27 mouse cellular contexts compared by ENCODE assay signal in the genomic region with DNA sequence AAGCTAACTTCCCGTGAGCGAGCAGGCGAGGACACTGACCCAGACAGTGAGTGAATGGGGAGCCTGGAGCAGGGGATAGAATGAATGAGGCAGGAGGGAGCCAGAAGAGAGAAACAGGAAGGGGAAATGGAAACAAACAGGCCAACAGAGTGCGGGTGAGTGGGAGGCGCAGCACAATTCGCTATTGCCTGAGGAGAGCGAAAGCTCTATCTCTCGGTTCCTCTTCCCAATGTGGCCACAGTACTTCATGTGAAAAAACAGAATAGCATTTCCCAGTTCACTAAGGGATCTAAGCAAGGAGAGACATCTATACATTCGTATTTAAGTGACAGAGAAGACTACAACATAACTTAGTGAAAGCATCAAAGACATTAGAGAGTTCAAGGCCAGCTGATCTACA. TPM values are rescaled to one million over a fixed set of nuclear protein-coding genes. Genes with fewer than 3 reads are reported as not detected.
"Had no signal": no experiment of that assay in that cellular context is flagged by ENCODE, and none has a peak within 500 bp of the region (broad histone marks: within the 10 kb centered on the region; RNA-seq: fewer than 3 reads in every experiment).

No protein-coding gene starts in this region.

- ATAC-seq: midbrain, embryonic 13.5 days; midbrain, embryonic 15.5 days had no signal

- H3K4me3 ChIP-seq: megakaryocyte, embryonic 14.5 days; midbrain, embryonic 13.5 days; midbrain, embryonic 15.5 days; myocyte; neural tube, embryonic 13.5 days; neural tube, embryonic 15.5 days; stomach, embryonic 15.5 days had no signal

- DNase-seq: lung, adult 18-20 months; lung, embryonic 14.5 days; lung, postnatal 10 days; lung, postnatal 4 days; retina, postnatal 1 day; right cerebral cortex, adult 18-20 months; right cerebral cortex, postnatal 25 days; right cerebral cortex, postnatal 4 days; spleen, adult 18-20 months; thymus, adult 2 months; thymus, postnatal 25 days; thymus, postnatal 4 days had no signal

- H3K27ac ChIP-seq: liver, embryonic 14.5 days; midbrain, embryonic 13.5 days; midbrain, embryonic 15.5 days; neural tube, embryonic 13.5 days; neural tube, embryonic 15.5 days; stomach, embryonic 15.5 days; stomach, postnatal 0 days had no signal

- H3K4me2 ChIP-seq: lung, embryonic 14.5 days; midbrain, embryonic 11.5 days; midbrain, embryonic 13.5 days; midbrain, embryonic 15.5 days; neural tube, embryonic 13.5 days; neural tube, embryonic 15.5 days; stomach, embryonic 15.5 days had no signal

- H3K9me3 ChIP-seq: megakaryocyte, embryonic 14.5 days; midbrain, embryonic 13.5 days; midbrain, embryonic 15.5 days; neural tube, embryonic 13.5 days; neural tube, embryonic 15.5 days; stomach, embryonic 15.5 days had no signal

- H3K9ac ChIP-seq: liver, embryonic 14.5 days; lung, embryonic 14.5 days; midbrain, embryonic 13.5 days; midbrain, embryonic 15.5 days; neural tube, embryonic 13.5 days; neural tube, embryonic 15.5 days; stomach, embryonic 15.5 days had no signal

- H3K4me1 ChIP-seq: stomach, embryonic 15.5 days had no signal

- H3K27me3 ChIP-seq: megakaryocyte, embryonic 14.5 days; midbrain, embryonic 13.5 days; midbrain, embryonic 15.5 days; neural tube, embryonic 13.5 days; neural tube, embryonic 15.5 days; stomach, embryonic 15.5 days had no signal

RNA-seq across cellular contexts. Expression of gene Zkscan4, which starts 31.9 kb away (rescaled TPM):
- polyA plus RNA-seq: myocyte had no signal

RNA-seq across cellular contexts. Expression of gene Gm10065, which starts 32.4 kb away (rescaled TPM):
- total RNA-seq: midbrain, postnatal 0 days had no signal
- polyA plus RNA-seq: liver, embryonic 14.5 days; liver, embryonic 16.5 days; lung, embryonic 14.5 days; lung, embryonic 16.5 days; midbrain, embryonic 11.5 days; midbrain, embryonic 13.5 days; midbrain, embryonic 15.5 days; midbrain, postnatal 0 days; myocyte; neural tube, embryonic 13.5 days; neural tube, embryonic 15.5 days; small intestine, adult 2 months; stomach, embryonic 15.5 days; stomach, postnatal 0 days; testis, adult 2 months; thymus, adult 2 months had no signal
